Mouse (Mus musculus) myocyte (in vitro differentiated cells): ENCODE results near the gene Samd5. TPM values are rescaled to one million over a fixed set of nuclear protein-coding genes. Genes with fewer than 3 reads are reported as not detected.

Experiments
- H3K27me3 ChIP-seq: one replicate; pipeline ENCODE4 v1.6.1; 2011; ENCODE audit not compliant: control insufficient read depth, insufficient read depth, insufficient read length
- H3K36me3 ChIP-seq: one replicate; pipeline ENCODE4 v1.6.1; 2011; ENCODE audit not compliant: control insufficient read depth, insufficient read depth
- H3K4me2 ChIP-seq: one replicate; pipeline ENCODE4 v1.6.1; 2011; ENCODE audit warnings: low read depth, control low read depth
- H3K4me3 ChIP-seq: one replicate; pipeline ENCODE4 v1.5.1; 2011; ENCODE audit warnings: mild to moderate bottlenecking, control low read depth, moderate library complexity
- H3K79me2 ChIP-seq: one replicate; pipeline ENCODE4 v1.6.1; 2011; ENCODE audit not compliant: control insufficient read depth, insufficient read depth
- H3ac ChIP-seq: one replicate; pipeline ENCODE4 v1.6.1; 2011; ENCODE audit not compliant: control insufficient read depth, insufficient read length
- CEBPB ChIP-seq: IDR thresholded peaks from 2 replicates; pipeline ENCODE4 v1.6.1; 2011; ENCODE audit warnings: mild to moderate bottlenecking, moderate library complexity; ENCODE audit not compliant: poor library complexity, insufficient read depth, severe bottlenecking
- E2F4 ChIP-seq: IDR thresholded peaks from one replicate; pipeline ENCODE4 v1.6.1; 2011; ENCODE audit warnings: mild to moderate bottlenecking, control low read depth, moderate library complexity; ENCODE audit not compliant: insufficient read depth
- MAX ChIP-seq: IDR thresholded peaks from one replicate; pipeline ENCODE4 v1.6.1; 2011; ENCODE audit warnings: low read depth, mild to moderate bottlenecking, control low read depth
- MYOD1 ChIP-seq, 3 experiments: IDR thresholded peaks; one replicate each; pipeline ENCODE4 v1.6.1; 2011; ENCODE audit warnings: control low read depth in 2 of 3, low read depth in 2 of 3, mild to moderate bottlenecking in 2 of 3, moderate library complexity in 1 of 3; ENCODE audit not compliant: insufficient read length in 2 of 3, control insufficient read depth in 1 of 3
- MYOG ChIP-seq, 3 experiments: IDR thresholded peaks; one replicate each; pipeline ENCODE4 v1.6.1; 2011; ENCODE audit warnings: control low read depth in 2 of 3, low read depth in 2 of 3, mild to moderate bottlenecking in 2 of 3; ENCODE audit not compliant: insufficient read length in 2 of 3, control insufficient read depth in 1 of 3, insufficient read depth in 1 of 3
- POLR2A ChIP-seq: IDR thresholded peaks from one replicate; pipeline ENCODE4 v1.6.1; 2011; ENCODE audit warnings: low read depth, mild to moderate bottlenecking, control low read depth, moderate library complexity; ENCODE audit not compliant: insufficient read length
- POLR2AphosphoS2 ChIP-seq: IDR thresholded peaks from one replicate; pipeline ENCODE4 v1.6.1; 2011; ENCODE audit warnings: low read depth, control low read depth; ENCODE audit not compliant: insufficient read length
- REST ChIP-seq: IDR thresholded peaks from one replicate; pipeline ENCODE4 v1.6.1; 2011; ENCODE audit warnings: mild to moderate bottlenecking, control low read depth, moderate library complexity; ENCODE audit not compliant: insufficient read depth, insufficient read length
- SRF ChIP-seq: IDR thresholded peaks from one replicate; pipeline ENCODE4 v1.6.1; 2011; ENCODE audit warnings: low read depth; ENCODE audit not compliant: control insufficient read depth, insufficient read length
- TCF12 ChIP-seq: IDR thresholded peaks from one replicate; pipeline ENCODE4 v1.6.1; 2011; ENCODE audit warnings: mild to moderate bottlenecking, control low read depth; ENCODE audit not compliant: poor library complexity, insufficient read depth, severe bottlenecking
- TCF3 ChIP-seq: IDR thresholded peaks from one replicate; pipeline ENCODE4 v1.6.1; 2011; ENCODE audit warnings: low read depth, control low read depth; ENCODE audit not compliant: insufficient read length
- USF1 ChIP-seq: IDR thresholded peaks from one replicate; pipeline ENCODE4 v1.6.1; 2011; ENCODE audit warnings: low read depth, mild to moderate bottlenecking, control low read depth, moderate library complexity
- polyA plus RNA-seq: library from polyadenylated mRNA; unstranded; fragments of >200 nt; fragmentation: generic; extraction: Trizol; gene quantifications from one replicate; pipeline ENCODE4 v1.2.1, GENCODE M21; 2012; ENCODE audit warnings: missing spikeins

The Samd5 gene
- polyA plus RNA-seq, 1 experiment, result not detected

GRCm38 (mm10) chr10:9652946-9653345, 22.1 kb downstream of the Samd5 start:
- Histone ChIP-seq H3K79me2 (no peaks in the 10 kb centered on the region), H3K27me3 (no peaks in the 10 kb centered on the region), H3K36me3 (no peaks in the 10 kb centered on the region), H3K4me3 (no peak overlapping the region), H3ac (no peak overlapping the region), H3K4me2 (no peak overlapping the region)
- no peak for TF ChIP-seq MAX
- no peak for TF ChIP-seq CEBPB
- no peak for TF ChIP-seq USF1
- TF ChIP-seq SRF, result no peak
- TF ChIP-seq E2F4, result no peak
- TF ChIP-seq MYOD1 (IDR thresholded peaks at IDR 0.05; ENCODE audit: control insufficient read depth in 1 of 3, insufficient read length in 2 of 3, low read depth in 2 of 3), result no peak
- no peak for TF ChIP-seq MYOG (IDR thresholded peaks at IDR 0.05; ENCODE audit: control insufficient read depth in 1 of 3, insufficient read depth in 1 of 3, insufficient read length in 2 of 3, low read depth in 2 of 3)
- no peak for TF ChIP-seq POLR2AphosphoS2
- TF ChIP-seq TCF12, result no peak
- no peak for TF ChIP-seq TCF3
- no peak for TF ChIP-seq REST
- no peak for TF ChIP-seq POLR2A

GRCm38 (mm10) chr10:9650050-9650825, 24.8 kb downstream of the Samd5 start:
- no peak for TF ChIP-seq MYOG (IDR thresholded peaks at IDR 0.05; ENCODE audit: control insufficient read depth in 1 of 3, insufficient read depth in 1 of 3, insufficient read length in 2 of 3, low read depth in 2 of 3)
- H3K4me3 ChIP-seq, result no peak overlapping the region
- H3K36me3 ChIP-seq, result no peaks in the 10 kb centered on the region
- no peaks in the 10 kb centered on the region for H3K79me2 ChIP-seq
- no peak overlapping the region for H3ac ChIP-seq
- H3K27me3 ChIP-seq, result no peaks in the 10 kb centered on the region
- no peak overlapping the region for H3K4me2 ChIP-seq

- Histone ChIP-seq H3K36me3 (no peaks in the 10 kb centered on the region), H3K4me3 (no peak overlapping the region), H3K27me3 (no peaks in the 10 kb centered on the region), H3ac (no peak overlapping the region), H3K79me2 (no peaks in the 10 kb centered on the region), H3K4me2 (no peak overlapping the region)
- TF ChIP-seq SRF (no peak), USF1 (no peak), CEBPB (no peak), POLR2AphosphoS2 (no peak), MAX (no peak)
These were observed 26.5 kb downstream of the Samd5 start for GRCm38 (mm10) chr10:9648464-9648863.

GRCm38 (mm10) chr10:9647741-9648140, 27.3 kb downstream of the Samd5 start:
- no peak overlapping the region for H3K4me2 ChIP-seq

GRCm38 (mm10) chr10:9646391-9646790, 28.6 kb downstream of the Samd5 start:
- no peaks in the 10 kb centered on the region for H3K79me2 ChIP-seq
- H3K4me2 ChIP-seq, result no peak overlapping the region
- H3K36me3 ChIP-seq, result no peaks in the 10 kb centered on the region
- no peak for TF ChIP-seq SRF
- TF ChIP-seq E2F4, result no peak
- TF ChIP-seq CEBPB, result no peak
- no peak for TF ChIP-seq REST
- TF ChIP-seq MAX, result no peak
- TF ChIP-seq POLR2A, result no peak
- TF ChIP-seq USF1, result no peak
- no peak for TF ChIP-seq TCF12
- no peak for TF ChIP-seq MYOG (IDR thresholded peaks at IDR 0.05; ENCODE audit: control insufficient read depth in 1 of 3, insufficient read depth in 1 of 3, insufficient read length in 2 of 3, low read depth in 2 of 3)
- no peak for TF ChIP-seq MYOD1 (IDR thresholded peaks at IDR 0.05; ENCODE audit: control insufficient read depth in 1 of 3, insufficient read length in 2 of 3, low read depth in 2 of 3)
- no peak for TF ChIP-seq TCF3
- TF ChIP-seq POLR2AphosphoS2, result no peak
- no peak overlapping the region for H3ac ChIP-seq
- no peak overlapping the region for H3K4me3 ChIP-seq
- no peaks in the 10 kb centered on the region for H3K27me3 ChIP-seq

More at GRCm38 (mm10) chr10:9647741-9648140, 27.3 kb downstream of the Samd5 start:
- no peaks in the 10 kb centered on the region for H3K27me3 ChIP-seq
- no peaks in the 10 kb centered on the region for H3K79me2 ChIP-seq
- H3K36me3 ChIP-seq, result no peaks in the 10 kb centered on the region
- H3ac ChIP-seq, result no peak overlapping the region
- TF ChIP-seq SRF (no peak), CEBPB (no peak), MYOD1 (IDR thresholded peaks at IDR 0.05; ENCODE audit: control insufficient read depth in 1 of 3, insufficient read length in 2 of 3, low read depth in 2 of 3) (no peak), MYOG (IDR thresholded peaks at IDR 0.05; ENCODE audit: control insufficient read depth in 1 of 3, insufficient read depth in 1 of 3, insufficient read length in 2 of 3, low read depth in 2 of 3) (no peak), E2F4 (no peak), MAX (no peak), USF1 (no peak), TCF3 (no peak), REST (no peak), POLR2A (no peak), POLR2AphosphoS2 (no peak), TCF12 (no peak)
- no peak overlapping the region for H3K4me3 ChIP-seq
